Mouse (Mus musculus): Measurements from ENCODE around the gene Unc13a. TPM values are rescaled to one million over a fixed set of nuclear protein-coding genes. Genes with fewer than 3 reads are reported as not detected.
A peak's percentile ranks its signal among the peaks of the same experiment; 100 is the strongest.

Unc13a gene
- 0.20 TPM in 2 replicates for polyA plus RNA-seq (2015; fragmentation: Nextera tagmentation; extraction: Ambion mirVana)

- peak; percentile 81 for DNase-seq
- 0% methylated on average over 41 of the region's 42 CpGs for WGBS (ENCODE audit: insufficient replicate concordance)
- Histone ChIP-seq H3K27ac (no peak within 1 kb of the TSS), H3K27me3 (peaks cover 50% of the 10 kb centered on the region), H3K9ac (0 out of 2 replicates have a peak within 1 kb of the TSS, but pooled peaks have one; percentile 4), H3K9me3 (replicated peaks) (no peaks in the 10 kb centered on the region), H3K4me3 (replicated peaks) (peak within 1 kb of the TSS; percentile 58), H3K4me2 (peak within 1 kb of the TSS; percentile 83), H3K36me3 (no peaks in the 10 kb centered on the region), H3K4me1 (replicated peaks) (peaks cover 55% of the 10 kb centered on the region)
- peak; percentile 53 for ATAC-seq (ENCODE audit: low read depth)
Measured at GRCm38 (mm10) chr8:71671549-71671965, at the start of gene Unc13a. TSS of gene Unc13a (minus strand) at chr8:71671757.

GRCm38 (mm10) chr8:71719928-71720457, 48.4 kb upstream of the Unc13a start:
- H3K9ac ChIP-seq = no peak overlapping the region
- H3K9me3 ChIP-seq (replicated peaks) = no peaks in the 10 kb centered on the region
- no peak overlapping the region for H3K4me2 ChIP-seq
- no peak for ATAC-seq (ENCODE audit: low read depth)
- no peak overlapping the region for H3K4me3 ChIP-seq (replicated peaks)
- DNase-seq = no peak
- H3K4me1 ChIP-seq (replicated peaks) = peaks cover 46% of the 10 kb centered on the region
- 47% methylated on average over 7 of the region's 7 CpGs for WGBS (ENCODE audit: insufficient replicate concordance)
- H3K36me3 ChIP-seq = peaks cover 30% of the 10 kb centered on the region
- peaks cover 6% of the 10 kb centered on the region for H3K27me3 ChIP-seq
- no peak overlapping the region for H3K27ac ChIP-seq

- DNase-seq (no peak), ATAC-seq (ENCODE audit: low read depth) (no peak)
- H3K4me2 ChIP-seq = no peak overlapping the region
- H3K9ac ChIP-seq = no peak overlapping the region
- no peak overlapping the region for H3K4me3 ChIP-seq (replicated peaks)
- peaks cover 38% of the 10 kb centered on the region for H3K4me1 ChIP-seq (replicated peaks)
- no peaks in the 10 kb centered on the region for H3K9me3 ChIP-seq (replicated peaks)
- H3K36me3 ChIP-seq = peaks cover 36% of the 10 kb centered on the region
- H3K27me3 ChIP-seq = peaks cover 3% of the 10 kb centered on the region; the same call in 1 of the 2 replicates
- no peak overlapping the region for H3K27ac ChIP-seq
- WGBS (ENCODE audit: insufficient replicate concordance) = 53% methylated on average over 4 of the region's 4 CpGs
Measured at GRCm38 (mm10) chr8:71719218-71719617, 47.7 kb upstream of the Unc13a start.

DNA sequence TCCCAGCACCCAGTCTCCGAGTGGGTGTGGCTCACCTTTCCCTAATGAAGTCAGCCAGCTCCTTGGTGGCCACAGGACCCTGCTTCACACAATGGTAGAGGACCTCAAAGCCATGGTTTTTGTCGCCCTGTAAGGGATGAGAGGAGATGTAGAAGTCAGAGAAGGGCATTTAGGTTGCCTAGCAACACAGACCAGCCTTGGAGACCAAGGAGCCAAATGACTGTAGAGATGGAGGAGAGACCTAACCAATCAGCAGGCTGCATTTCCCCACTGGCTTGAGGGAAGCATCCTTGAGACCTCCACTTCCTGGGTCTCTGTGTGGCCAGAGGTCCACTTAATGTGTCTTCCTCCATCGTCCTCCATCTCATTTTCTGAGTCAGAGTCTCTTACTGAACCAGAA, 46.7 kb upstream of the Unc13a start:
- Histone ChIP-seq H3K9ac (no peak overlapping the region), H3K27ac (no peak overlapping the region), H3K27me3 (peaks cover 3% of the 10 kb centered on the region; the same call in 1 of the 2 replicates), H3K4me2 (no peak overlapping the region), H3K9me3 (replicated peaks) (no peaks in the 10 kb centered on the region), H3K4me1 (replicated peaks) (peaks cover 29% of the 10 kb centered on the region), H3K4me3 (replicated peaks) (no peak overlapping the region), H3K36me3 (peaks cover 39% of the 10 kb centered on the region)
- DNase-seq (no peak), ATAC-seq (ENCODE audit: low read depth) (no peak)
- WGBS (ENCODE audit: insufficient replicate concordance) = 51% methylated on average over 3 of the region's 3 CpGs

DNA sequence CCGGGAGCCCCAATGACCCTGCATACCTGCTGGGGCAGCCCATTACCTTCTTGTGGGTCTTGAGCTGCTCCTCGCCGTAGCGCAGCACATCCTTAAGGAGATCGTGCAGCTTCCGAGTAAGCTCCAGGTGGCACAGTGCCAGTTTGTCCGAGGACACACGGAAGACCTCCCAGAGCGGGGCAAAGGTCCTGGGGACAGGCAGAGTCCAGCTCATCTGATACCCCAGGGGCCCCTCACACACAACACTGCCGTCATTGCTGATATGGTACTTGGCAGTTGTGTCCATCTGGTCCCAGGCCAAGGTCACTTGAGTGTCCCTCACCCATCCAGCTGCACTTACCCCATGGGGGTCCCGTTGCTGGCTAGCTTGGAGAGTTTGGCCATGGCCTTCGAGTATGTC, 45.5 kb upstream of the Unc13a start:
- peaks cover 42% of the 10 kb centered on the region for H3K36me3 ChIP-seq
- DNase-seq = no peak

DNA sequence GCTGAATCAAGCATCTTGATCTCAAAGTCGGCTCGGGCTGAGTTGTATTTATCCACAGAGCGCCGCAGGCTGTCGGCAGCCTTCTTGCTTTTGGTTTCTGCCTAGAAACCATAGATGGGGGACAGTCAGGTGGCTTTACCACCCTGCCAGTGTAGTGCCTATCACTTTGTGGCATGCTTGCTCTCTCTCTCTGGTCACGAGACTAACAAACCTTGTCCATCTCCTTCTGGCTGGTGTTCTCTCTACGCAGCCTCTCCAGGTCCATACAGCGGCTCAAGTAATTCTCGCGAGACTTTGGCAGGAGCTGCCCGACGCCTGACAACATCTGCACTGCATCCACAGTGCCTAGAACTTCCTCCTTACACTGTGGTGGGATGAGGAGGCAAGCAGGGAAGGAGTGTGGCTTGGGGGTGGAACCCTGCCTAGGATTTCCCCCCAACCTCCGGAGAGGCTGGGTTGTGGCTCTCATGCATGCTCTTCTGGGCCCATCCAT, 45.0 kb upstream of the Unc13a start:
- Histone ChIP-seq H3K4me3 (replicated peaks) (no peak overlapping the region), H3K9ac (no peak overlapping the region), H3K27ac (no peak overlapping the region), H3K27me3 (no peaks in the 10 kb centered on the region), H3K36me3 (peaks cover 41% of the 10 kb centered on the region), H3K4me2 (no peak overlapping the region), H3K9me3 (replicated peaks) (no peaks in the 10 kb centered on the region), H3K4me1 (replicated peaks) (peaks cover 12% of the 10 kb centered on the region)
- 83% methylated on average over 13 of the region's 13 CpGs for WGBS (ENCODE audit: insufficient replicate concordance)
- no peak for ATAC-seq (ENCODE audit: low read depth)
- no peak for DNase-seq

More for the DNA sequence above, 45.5 kb upstream of the Unc13a start:
- H3K27me3 ChIP-seq = peaks cover under 1% of the 10 kb centered on the region; the same call in 1 of the 2 replicates
- 74% methylated on average over 12 of the region's 12 CpGs for WGBS (ENCODE audit: insufficient replicate concordance)
- H3K9ac ChIP-seq = no peak overlapping the region
- no peak overlapping the region for H3K4me3 ChIP-seq (replicated peaks)
- no peak for ATAC-seq (ENCODE audit: low read depth)
- no peak overlapping the region for H3K4me2 ChIP-seq
- H3K4me1 ChIP-seq (replicated peaks) = peaks cover 17% of the 10 kb centered on the region
- no peaks in the 10 kb centered on the region for H3K9me3 ChIP-seq (replicated peaks)
- no peak overlapping the region for H3K27ac ChIP-seq

- peaks cover 39% of the 10 kb centered on the region for H3K36me3 ChIP-seq
- H3K9ac ChIP-seq = no peak overlapping the region
- no peak for ATAC-seq (ENCODE audit: low read depth)
- no peak overlapping the region for H3K4me3 ChIP-seq (replicated peaks)
- H3K4me2 ChIP-seq = no peak overlapping the region
- DNase-seq = no peak
- H3K9me3 ChIP-seq (replicated peaks) = no peaks in the 10 kb centered on the region
- no peaks in the 10 kb centered on the region for H3K27me3 ChIP-seq
- H3K27ac ChIP-seq = no peak overlapping the region
- H3K4me1 ChIP-seq (replicated peaks) = peaks cover 11% of the 10 kb centered on the region
- 55% methylated on average over 8 of the region's 8 CpGs for WGBS (ENCODE audit: insufficient replicate concordance)
Measured at GRCm38 (mm10) chr8:71715531-71715930, 44.0 kb upstream of the Unc13a start.

DNA sequence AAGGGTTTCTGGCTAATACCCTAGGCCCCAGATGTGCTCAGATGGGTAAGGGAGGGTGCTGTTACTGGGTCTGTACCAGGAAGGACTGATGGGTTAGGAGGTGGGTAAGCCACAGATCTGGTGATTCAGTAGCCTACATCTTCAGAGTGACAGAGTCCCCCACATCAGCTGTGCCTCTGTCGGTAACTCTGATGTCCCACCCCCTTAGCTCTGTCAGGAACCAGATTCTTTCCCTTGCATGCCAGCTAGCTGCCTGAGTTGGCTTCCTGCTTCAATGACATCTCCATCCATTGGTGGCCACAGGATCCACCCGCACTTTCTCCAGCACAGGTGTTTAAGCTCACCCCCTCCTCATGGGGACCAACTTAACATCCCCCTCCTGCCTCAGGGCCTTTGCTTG, 40.0 kb upstream of the Unc13a start:
- Histone ChIP-seq H3K27me3 (peaks cover 14% of the 10 kb centered on the region), H3K4me2 (no peak overlapping the region), H3K9ac (no peak overlapping the region), H3K27ac (no peak overlapping the region), H3K36me3 (peaks cover 36% of the 10 kb centered on the region), H3K4me1 (replicated peaks) (peaks cover 16% of the 10 kb centered on the region), H3K4me3 (replicated peaks) (no peak overlapping the region), H3K9me3 (replicated peaks) (no peaks in the 10 kb centered on the region)
- DNase-seq = no peak
- 80% methylated on average over 2 of the region's 2 CpGs for WGBS (ENCODE audit: insufficient replicate concordance)
- ATAC-seq (ENCODE audit: low read depth) = no peak

DNA sequence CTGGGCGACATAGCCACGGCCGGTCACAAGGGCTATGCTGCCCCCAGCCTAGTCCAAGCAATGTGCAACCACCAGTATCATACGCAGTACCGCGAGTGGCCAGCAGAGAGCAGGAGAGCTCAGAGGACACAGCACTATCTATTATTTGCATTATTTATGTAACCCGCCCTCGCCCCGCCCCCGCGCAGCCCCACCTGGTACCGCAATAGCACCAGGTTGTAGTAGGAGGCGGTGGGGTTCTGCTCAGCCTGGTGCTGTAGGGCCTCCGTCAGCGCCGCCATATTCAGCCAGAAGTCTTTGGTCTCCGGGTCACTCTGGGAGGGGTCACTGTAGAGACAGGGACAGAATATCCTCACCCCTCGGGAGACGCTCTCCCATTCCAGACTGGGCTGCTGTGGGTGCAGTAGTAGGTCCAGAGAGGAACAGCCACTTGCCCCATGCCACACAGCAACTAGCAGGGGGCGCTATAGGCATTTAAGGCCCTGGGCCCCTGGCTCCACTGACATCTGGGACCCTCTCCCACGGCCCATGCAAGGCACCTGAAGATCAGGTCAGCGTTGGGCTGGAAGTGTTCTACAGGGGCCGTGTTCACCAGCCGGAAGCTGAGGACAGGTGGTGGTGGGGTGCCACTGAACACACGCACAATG, 38.4 kb upstream of the Unc13a start:
- peaks cover 17% of the 10 kb centered on the region for H3K4me1 ChIP-seq (replicated peaks)
- H3K36me3 ChIP-seq = peaks cover 22% of the 10 kb centered on the region
- WGBS (ENCODE audit: insufficient replicate concordance) = 25% methylated on average over 25 of the region's 25 CpGs
- ATAC-seq (ENCODE audit: low read depth) (peak; percentile 66), DNase-seq (peak; percentile 70)
- H3K4me3 ChIP-seq (replicated peaks) = no peak overlapping the region
- H3K9ac ChIP-seq = no peak overlapping the region
- no peaks in the 10 kb centered on the region for H3K9me3 ChIP-seq (replicated peaks)
- H3K27ac ChIP-seq = no peak overlapping the region
- H3K27me3 ChIP-seq = peaks cover 19% of the 10 kb centered on the region
- H3K4me2 ChIP-seq = peak overlapping the region; percentile 49

GRCm38 (mm10) chr8:71709134-71709799, 37.7 kb upstream of the Unc13a start:
- Histone ChIP-seq H3K4me1 (replicated peaks) (peaks cover 24% of the 10 kb centered on the region), H3K9ac (no peak overlapping the region), H3K4me3 (replicated peaks) (no peak overlapping the region), H3K27me3 (peaks cover 25% of the 10 kb centered on the region), H3K9me3 (replicated peaks) (no peaks in the 10 kb centered on the region), H3K36me3 (peaks cover 18% of the 10 kb centered on the region; the same call in 1 of the 2 replicates), H3K27ac (no peak overlapping the region), H3K4me2 (peak overlapping the region; percentile 49; the same call in 1 of the 2 replicates)
- DNase-seq (no peak), ATAC-seq (ENCODE audit: low read depth) (peak; percentile 34)
- WGBS (ENCODE audit: insufficient replicate concordance) = 57% methylated on average over 25 of the region's 25 CpGs

GRCm38 (mm10) chr8:71707874-71708273, 36.3 kb upstream of the Unc13a start:
- ATAC-seq (ENCODE audit: low read depth) = no peak
- Histone ChIP-seq H3K27me3 (peaks cover 26% of the 10 kb centered on the region), H3K4me3 (replicated peaks) (no peak overlapping the region), H3K4me1 (replicated peaks) (peaks cover 38% of the 10 kb centered on the region), H3K36me3 (peaks cover 15% of the 10 kb centered on the region; the same call in 1 of the 2 replicates), H3K9me3 (replicated peaks) (no peaks in the 10 kb centered on the region), H3K4me2 (no peak overlapping the region), H3K9ac (no peak overlapping the region), H3K27ac (no peak overlapping the region)
- 30% methylated on average over 8 of the region's 8 CpGs for WGBS (ENCODE audit: insufficient replicate concordance)
- peak; percentile 48 for DNase-seq
